Mouse (Mus musculus) heart, adult 11 months (tissue): ENCODE measurements at regions not wholly inside any gene's neighbourhood (a gene's known extent, or its start where the extent isn't known, plus 50 kb on each side); places are given as distances from the start of the nearest gene placed in this dataset.
A peak's percentile ranks its signal among the peaks of the same experiment; 100 is the strongest.

ENCODE experiments used
- DNase-seq: peaks from one replicate; pipeline ENCODE4 v3.0.0; 2022

DNA sequence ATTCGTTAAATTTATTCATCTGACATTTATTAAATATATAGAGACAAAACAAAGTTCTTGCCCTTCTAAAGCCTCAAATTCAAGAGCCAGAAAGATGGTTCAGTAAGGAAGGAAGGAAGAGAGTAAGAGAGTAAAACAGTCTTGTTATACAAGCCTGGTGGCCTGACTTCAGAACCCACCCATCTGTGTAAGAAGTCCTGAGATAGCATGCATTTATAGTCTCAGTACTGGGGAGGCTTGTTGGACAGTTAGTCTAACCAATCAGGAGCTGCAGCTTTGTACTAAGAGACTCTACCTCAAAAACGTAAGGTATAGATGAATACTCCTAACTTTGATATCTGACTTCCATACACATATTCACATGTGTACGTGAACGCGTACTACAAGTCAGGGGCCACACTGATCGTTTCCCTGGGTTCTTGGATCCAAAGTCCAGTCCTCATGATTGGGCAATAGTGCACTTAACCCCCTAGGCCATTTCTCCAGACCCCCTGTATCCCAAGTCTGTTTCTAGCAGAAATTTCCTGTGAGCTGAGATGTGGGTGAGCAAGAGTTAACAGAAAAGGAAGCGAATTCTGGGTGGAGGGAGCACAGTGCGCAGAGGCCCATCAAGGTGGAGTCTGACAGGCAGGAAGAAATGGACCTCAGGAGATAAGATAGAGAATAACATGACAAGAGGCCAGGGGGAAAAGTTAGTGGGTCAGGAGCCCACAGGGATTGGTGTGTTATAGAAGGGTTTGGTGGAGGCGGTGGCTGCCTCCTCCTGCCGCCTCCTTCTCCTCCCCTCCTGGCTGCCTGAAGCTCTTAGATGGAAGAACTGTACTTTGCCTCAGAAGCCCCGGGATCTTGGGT is 187.0 kb downstream of the Kit start:
- DNase-seq: no peak

DNA sequence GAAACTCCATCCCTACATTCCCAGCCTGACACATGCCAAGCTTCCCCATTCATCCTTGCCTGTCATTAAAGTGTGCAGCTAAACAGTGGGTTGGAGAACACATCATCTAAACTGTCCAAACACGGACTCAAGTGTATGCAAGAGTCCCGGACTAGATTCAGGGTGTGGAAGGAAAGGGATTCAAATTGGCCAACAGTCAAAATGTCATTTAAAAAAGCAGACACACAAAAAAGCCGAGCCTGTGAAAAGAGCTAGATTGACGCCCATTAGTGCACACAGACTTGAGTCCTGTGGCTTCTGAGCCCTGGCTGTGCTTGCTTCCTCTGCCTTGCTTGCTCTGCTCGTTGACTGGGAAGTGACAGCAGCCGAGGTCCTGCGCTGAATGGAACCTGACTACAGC is 181.5 kb downstream of the Kit start:
- DNase-seq: no peak

DNA sequence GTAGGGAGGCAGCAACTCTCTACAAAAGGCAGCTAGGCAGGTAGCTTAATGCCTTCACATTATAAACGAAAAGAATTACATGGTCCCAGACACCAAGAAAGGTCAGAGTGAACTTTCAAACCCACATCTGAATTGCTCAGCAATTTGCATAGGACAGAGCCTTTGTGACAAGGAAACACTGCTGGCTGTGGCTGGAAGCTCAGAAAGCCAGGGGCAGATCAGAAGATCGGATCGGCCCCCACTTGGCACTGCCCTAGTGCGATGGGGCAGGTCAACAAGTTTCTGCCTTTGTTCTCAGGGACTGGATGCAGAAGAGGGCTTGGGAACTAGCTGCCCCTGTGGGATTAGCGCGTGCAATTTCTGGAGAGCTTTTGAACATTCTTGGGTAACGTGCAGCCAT is 179.6 kb downstream of the Kit start:
- no peak for DNase-seq

DNA sequence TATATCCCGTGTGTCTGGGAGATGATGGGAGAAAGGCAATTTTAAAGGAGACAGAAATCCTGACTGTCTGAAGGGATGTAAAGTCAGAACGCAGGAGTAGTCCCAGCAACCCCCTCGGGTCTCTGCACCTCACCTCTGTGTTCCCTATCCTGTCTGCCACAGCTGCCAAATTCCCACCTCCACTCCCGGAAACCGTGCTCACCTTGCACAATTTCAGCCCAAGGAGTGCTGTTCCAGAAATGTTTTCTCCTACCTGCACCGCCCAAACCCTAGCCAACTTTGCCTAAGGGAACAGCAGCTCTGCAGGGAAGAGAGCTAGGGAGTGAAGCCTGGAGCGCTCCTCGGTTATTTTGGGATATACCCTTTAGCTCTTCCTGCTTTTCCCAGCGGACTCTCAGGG is 170.6 kb downstream of the Kit start:
- no peak for DNase-seq

DNA sequence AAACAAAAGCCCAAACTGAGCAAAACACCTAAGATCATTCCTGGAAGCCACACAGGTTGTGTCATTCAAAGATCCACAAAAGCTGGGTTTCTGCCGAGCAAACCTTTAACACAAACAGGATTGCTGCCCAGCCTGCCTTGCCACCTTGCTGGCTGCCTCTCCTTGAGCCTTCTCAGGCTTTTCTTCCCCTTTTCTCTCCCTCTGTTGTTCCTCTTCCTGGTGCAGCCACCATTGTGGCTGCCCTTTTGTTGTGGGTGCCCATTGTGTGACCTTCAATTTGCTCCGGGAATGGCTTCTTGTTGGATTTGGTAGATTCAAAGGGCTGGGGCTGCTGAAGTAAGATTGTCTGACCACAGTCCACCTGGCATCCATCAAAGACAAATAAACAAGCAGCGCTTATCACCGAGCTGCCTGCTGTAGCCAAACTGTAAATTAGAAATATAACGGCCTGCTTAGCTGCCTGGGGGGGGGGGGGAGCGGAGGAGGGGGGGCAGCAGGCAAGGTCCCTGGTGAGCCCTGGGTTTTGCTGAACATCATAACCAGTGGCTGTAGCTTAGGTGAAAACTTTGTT is 169.8 kb downstream of the Kit start:
- DNase-seq: no peak

DNA sequence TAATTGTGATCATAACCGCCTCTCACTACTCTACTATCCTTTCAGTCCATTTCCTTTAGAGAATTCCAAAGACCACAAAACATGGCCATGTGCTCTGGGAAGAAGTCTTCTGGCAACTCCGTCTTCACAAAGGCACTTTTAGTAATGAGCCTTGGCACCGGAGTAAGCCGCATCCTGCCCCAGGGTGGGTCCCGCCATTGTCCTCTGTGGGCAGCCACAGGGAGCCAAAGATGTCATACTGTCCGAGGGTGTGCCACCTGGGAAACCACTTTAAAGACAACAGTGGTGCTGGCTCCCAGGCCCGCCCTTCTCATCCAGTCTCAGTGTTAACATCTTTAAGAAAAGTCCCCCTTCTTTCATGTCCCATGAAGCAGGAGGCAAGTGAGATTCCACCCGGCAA is 164.6 kb downstream of the Kit start:
- DNase-seq: peak; percentile 90

DNA sequence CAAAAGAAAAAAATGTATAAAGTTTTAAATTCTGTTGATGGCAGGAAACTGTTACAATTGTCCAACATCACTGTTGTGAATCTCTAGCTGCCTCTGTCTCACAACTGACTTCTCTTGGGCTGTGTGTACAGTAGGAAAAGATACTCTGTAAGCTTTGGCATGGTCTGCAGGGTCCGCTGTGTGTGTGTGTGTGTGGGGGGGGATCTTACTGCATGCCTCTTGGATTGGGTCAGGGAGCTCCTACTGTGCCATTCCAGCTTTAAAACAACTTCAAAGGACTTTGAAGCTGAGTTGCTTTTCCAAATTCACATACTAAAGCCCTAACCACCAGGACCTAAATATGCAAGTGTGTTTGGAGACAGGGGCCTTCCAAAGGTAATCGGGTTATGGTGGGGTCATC is 163.7 kb downstream of the Kit start:
- no peak for DNase-seq

DNA sequence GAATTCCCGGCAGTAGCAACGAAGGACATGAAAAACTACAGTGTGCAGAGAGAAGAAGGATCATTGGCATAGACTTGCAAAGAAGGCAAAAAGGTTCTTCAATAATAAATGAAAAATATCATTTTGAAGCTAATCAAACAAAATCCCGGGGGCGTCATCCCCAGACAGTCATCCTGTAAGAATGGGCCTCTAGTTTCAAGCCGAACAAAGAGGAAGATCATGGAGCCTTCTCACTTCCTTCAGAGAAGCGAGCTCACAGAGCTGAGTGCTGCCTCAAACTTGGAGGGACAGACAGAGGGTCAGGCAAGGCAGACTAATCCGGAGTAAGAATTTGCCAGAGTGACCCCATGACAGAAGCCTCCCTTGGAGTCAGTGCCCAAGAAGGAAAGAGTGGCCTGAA is 163.0 kb downstream of the Kit start:
- DNase-seq: peak; percentile 55

DNA sequence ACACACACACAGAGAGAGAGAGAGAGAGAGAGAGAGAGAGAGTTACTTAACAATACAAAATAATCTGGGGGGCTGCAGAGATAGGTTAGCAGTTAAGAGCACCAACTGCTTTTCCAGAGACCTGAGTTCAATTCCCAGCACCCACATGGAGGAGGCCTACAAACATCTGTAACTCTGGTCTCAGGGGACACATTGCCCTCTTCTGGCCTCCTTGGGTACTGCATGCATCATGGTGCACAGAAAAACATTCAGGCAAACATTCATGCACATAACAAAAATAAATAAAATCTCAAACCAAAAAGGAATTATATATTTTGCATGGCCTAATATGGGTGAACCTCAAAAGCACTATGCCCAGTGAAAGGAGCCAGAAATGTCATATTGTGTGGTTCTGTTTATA is 161.6 kb downstream of the Kit start:
- DNase-seq: peak; percentile 18

DNA sequence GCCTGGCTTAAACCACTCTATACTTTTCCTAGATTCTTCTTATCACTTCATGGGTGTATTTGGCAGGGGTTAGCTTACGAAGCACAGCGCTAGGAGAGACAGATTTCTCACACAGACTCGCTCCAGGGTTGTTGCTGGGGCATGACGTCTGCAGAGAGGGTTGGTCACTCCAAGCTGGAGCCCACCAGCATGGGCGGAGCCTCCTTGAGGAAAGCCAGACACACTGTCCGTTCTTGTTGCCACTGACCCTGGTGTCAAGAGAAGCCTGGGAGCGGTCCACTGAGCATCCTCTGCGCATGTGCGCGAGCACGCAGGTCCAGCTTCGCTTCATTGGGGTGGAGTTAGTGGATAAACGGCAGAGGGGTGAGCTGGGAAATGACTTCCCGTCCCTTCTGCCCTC is 159.8 kb downstream of the Kit start:
- peak; percentile 98 for DNase-seq

DNA sequence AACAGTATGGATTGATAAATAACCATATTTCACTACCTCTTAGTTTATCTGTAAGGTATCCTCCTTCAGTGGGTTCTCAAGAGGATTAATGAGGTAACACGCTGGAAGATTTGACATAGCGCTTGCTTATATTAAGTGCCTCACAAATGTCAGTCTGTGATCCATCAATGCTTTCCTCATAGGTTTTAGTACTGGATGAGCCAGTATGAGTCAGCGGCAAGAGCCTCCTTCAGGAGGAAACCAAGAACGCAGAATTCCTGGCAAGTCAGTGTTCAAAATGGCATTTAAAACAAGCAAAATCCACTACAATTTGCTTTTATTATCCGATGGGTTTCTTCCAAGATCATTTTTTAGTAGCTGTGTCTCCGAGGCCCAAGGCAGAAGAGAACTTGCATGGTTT is 159.3 kb downstream of the Kit start:
- DNase-seq: peak; percentile 82

DNA sequence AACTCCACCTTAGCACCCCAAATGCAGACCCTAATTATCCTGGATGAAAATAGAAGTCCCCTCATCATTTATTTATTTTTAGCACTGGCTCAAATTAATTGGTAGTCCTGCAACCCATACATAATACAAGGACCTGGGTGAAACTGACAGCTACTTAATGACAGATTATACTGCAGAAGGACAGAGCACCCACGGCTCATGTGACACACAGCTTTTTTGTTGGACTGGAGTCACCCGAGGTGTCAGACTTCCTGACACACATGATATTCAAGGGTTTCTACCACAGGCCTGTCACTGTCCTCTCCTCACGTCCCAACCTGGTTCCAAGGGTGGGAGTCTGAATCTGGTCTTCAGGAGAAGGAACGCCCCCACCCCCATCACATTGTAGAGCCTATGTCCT is 156.5 kb downstream of the Kit start:
- DNase-seq: peak; percentile 86

DNA sequence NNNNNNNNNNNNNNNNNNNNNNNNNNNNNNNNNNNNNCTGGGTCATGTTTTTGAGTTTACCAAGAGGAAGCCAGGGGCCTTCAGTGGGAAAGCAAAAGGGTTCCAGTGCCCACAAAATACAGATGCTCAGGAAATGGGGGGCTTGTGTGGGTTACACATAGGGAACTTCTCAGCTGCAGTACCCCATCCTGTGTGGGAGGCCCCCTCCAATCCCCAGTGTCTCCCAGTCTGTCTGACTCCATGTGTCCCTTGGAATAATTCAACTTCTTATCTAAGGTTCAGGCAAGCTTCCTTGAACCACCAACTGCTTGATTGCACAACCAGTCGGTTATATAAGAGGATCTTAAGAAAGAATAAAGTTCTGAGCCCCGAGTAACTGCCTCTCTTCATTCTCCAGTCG is 156.0 kb downstream of the Kit start:
- DNase-seq: peak; percentile 93

DNA sequence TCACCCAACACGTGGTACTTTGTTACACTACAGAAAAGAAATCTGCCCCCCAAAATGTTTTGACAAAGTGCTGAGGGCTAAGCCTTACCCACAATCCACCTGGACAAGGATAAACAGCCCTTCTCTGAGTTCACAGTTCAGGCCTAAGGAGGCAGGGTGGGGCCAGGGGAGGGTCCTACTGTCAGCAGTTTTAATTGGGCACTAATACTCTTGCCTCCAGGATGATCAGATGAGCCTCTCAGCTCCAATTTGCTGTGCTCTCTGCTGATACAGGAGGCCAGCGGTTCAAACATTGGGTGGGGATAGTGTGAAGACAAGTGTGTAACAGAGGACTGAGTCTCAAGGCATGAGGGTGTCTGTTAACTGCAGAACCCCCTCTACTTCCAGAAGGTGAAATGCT is 146.6 kb downstream of the Kit start:
- no peak for DNase-seq

DNA sequence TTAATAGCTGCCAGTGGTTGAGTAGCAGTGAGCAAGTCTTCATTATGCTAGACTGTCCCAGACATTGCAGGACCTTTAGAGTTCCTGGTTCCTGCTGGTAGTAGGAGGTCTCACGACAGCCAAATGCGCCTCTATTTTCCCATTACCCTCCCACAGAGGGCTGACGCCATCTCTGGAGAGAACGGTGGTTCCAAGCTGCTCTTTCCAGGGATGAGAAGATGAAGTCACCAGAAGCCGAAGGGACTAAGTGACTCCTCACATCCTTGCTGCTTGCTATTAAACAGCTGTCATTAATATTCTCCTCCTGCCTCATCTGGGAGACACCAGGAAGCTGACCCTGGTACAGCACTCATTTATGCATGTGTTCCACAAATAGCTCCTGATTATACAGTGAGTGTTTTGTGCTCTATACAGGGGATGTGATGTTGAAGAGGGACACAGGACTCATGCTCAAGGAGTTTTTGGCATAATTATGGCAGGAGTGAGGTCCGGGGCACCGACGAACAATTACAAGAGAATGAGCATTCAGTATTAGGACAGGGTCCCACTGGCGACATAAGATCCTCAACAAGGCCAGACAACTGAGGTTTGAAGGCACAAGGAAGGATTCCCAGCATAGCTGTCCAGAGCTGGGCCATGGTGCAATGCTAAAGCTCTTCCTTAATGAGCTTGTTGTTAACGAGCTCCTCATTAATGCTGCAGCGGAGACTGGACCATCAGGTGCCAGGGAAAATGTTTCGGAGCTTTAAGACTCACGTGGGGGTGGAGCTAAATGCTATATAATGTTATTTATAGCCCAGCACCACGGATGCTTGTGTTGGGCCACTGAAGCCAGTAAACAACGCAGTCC is 145.6 kb downstream of the Kit start:
- DNase-seq: peak; percentile 90

DNA sequence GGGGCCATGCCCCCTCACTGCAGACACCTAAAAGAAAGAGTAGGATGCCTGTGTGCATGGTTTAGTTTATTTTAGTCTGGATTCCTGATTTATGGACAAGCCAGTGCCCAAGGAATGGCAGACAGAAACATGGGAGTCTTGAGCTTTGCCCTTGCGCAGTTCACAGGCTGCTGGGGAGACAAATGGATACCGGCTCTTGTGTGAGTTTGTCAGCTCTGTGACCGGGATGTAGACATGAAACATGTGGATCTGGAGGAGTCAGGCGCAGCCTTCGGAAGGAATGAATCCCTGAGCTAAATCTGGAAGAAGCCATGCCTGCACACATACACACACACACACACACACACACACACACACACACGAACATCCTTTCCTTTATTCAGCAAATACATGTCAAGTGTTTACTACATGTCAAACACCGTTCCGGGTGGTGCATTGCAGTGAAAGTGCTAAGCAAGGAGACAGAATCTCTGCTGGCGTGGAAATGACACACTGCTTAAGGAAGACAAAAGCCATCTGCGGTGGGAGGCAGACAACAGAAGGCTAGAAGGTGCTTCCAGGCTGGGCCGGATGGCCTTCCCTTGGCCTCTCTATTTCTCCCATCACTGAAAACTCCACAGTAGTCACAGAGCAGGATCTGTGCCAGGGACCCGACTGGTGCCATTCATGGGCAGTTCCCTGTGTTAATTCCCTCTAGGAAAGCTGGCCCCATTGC is 144.0 kb downstream of the Kit start:
- peak; percentile 81 for DNase-seq
